Mouse (Mus musculus) spleen, adult 2 months (tissue): Measurements from ENCODE around the gene Pcdh8.

Source experiments
- CTCF ChIP-seq: fragments of 200-500 bp; IDR thresholded peaks from 2 replicates; pipeline ENCODE4 v1.5.1; 2011; ENCODE audit warnings: mild to moderate bottlenecking, inconsistent platforms; ENCODE audit not compliant: insufficient read depth, insufficient read length, insufficient replicate concordance; ENCODE audit errors: extremely low read depth
- POLR2A ChIP-seq: fragments of 200-500 bp; IDR thresholded peaks from 2 replicates; pipeline ENCODE4 v1.6.1; 2011; ENCODE audit warnings: low read depth, low read length, inconsistent platforms

GRCm38 (mm10) chr14:79793179-79793578, 22.1 kb upstream of the Pcdh8 start:
- no peak for TF ChIP-seq CTCF
- no peak for TF ChIP-seq POLR2A
